Mouse (Mus musculus) megakaryocyte, embryonic 14.5 days (primary cell): ENCODE results near the gene Ift81.

Source experiments
- FLI1 ChIP-seq: IDR thresholded peaks from 2 replicates; pipeline ENCODE4 v1.6.1; 2012; ENCODE audit warnings: low read length, inconsistent platforms, mixed read lengths
- GATA1 ChIP-seq: IDR thresholded peaks from 3 replicates; pipeline ENCODE4 v1.6.1; 2012; ENCODE audit warnings: mixed read lengths, low read length, inconsistent platforms, borderline replicate concordance

- TF ChIP-seq GATA1 (no peak), FLI1 (no peak)
Measured at GRCm38 (mm10) chr5:122654268-122654573, 39.9 kb upstream of the Ift81 start.
